Mouse (Mus musculus) stomach, postnatal 0 days (tissue): ENCODE measurements at regions not wholly inside any gene's neighbourhood (a gene's known extent, or its start where the extent isn't known, plus 50 kb on each side); places are given as distances from the start of the nearest gene placed in this dataset.

ENCODE experiments used
- CTCF ChIP-seq: IDR thresholded peaks from 2 replicates; pipeline ENCODE4 v1.5.1; 2016; ENCODE audit warnings: antibody characterized with exemption, low read depth, mild to moderate bottlenecking, moderate library complexity
- EP300 ChIP-seq: optimal IDR thresholded peaks from 2 replicates; pipeline ENCODE3; 2016; ENCODE audit warnings: antibody characterized with exemption

DNA sequence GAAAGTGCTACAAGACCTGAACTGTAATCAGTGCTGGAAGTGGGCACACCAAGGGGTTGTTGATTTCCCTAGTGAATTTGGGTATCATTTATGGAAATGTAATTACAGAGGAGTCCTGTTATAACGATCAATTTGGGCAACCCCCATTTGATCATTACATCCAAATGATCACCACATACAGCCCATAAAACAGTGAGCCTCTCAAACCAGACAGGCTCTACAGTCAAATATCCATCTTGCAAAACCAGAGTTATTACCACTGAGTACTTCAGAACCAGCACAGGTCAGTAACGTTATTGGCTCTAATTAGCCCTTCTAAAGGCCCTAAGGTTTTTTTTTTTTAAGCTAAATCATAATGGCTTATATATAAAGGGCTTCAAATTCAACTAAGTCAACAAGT, 934.4 kb downstream of the Ttll7 start:
- no peak for TF ChIP-seq CTCF
- TF ChIP-seq EP300: no peak
